Mouse (Mus musculus) hindbrain, embryonic 12.5 days (tissue): ENCODE data around the gene Tars. TPM values are rescaled to one million over a fixed set of nuclear protein-coding genes. Genes with fewer than 3 reads are reported as not detected.

Experiments
- ATAC-seq: fragments of 200-750 bp; cut with Nextera tagmentation; 2 replicates; pipeline ENCODE4 v1.8.0; 2017; ENCODE audit warnings: moderate TSS enrichment; ENCODE audit not compliant: low FRiP score
- H3K27ac ChIP-seq: fragments of 300-500 bp; sonication (generic); 2 replicates; pipeline ENCODE4 v1.5.1; 2016; ENCODE audit warnings: mild to moderate bottlenecking
- H3K27me3 ChIP-seq: fragments of 300-500 bp; sonication (generic); 2 replicates; pipeline ENCODE4 v1.6.1; 2016; ENCODE audit warnings: mild to moderate bottlenecking
- H3K36me3 ChIP-seq: fragments of 300-500 bp; sonication (generic); 2 replicates; pipeline ENCODE4 v1.6.1; 2016; ENCODE audit warnings: mild to moderate bottlenecking
- H3K4me1 ChIP-seq: fragments of 300-500 bp; sonication (generic); 2 replicates; pipeline ENCODE4 v1.6.1; 2016
- H3K4me2 ChIP-seq: fragments of 300-500 bp; sonication (generic); replicated peaks from 2 replicates; pipeline ENCODE4 v1.6.1; 2016; ENCODE audit warnings: mild to moderate bottlenecking
- H3K4me3 ChIP-seq: fragments of 300-500 bp; sonication (generic); 2 replicates; pipeline ENCODE4 v1.5.1; 2016; ENCODE audit warnings: mild to moderate bottlenecking
- H3K9ac ChIP-seq: fragments of 300-500 bp; sonication (generic); 2 replicates; pipeline ENCODE4 v1.6.1; 2016; ENCODE audit warnings: mild to moderate bottlenecking, moderate library complexity
- H3K9me3 ChIP-seq: fragments of 300-500 bp; sonication (generic); replicated peaks from 2 replicates; pipeline ENCODE4 v1.6.1; 2016; ENCODE audit warnings: mild to moderate bottlenecking
- WGBS: fragments of 180-500 bp; shearing (Covaris S2); methylation state at CpG from one replicate; pipeline ENCODE4 v1.1.7; 2016; 5-methylcytosine and 5-hydroxymethylcytosine counted together
- polyA plus RNA-seq: library from polyadenylated mRNA; unstranded; fragments of >200 nt; fragmentation: Nextera tagmentation; extraction: Ambion mirVana; gene quantifications from 2 replicates; pipeline ENCODE4 v1.2.1, GENCODE M21; 2016

Tars gene
- polyA plus RNA-seq, 1 experiment from 2014 or later = 75.8 TPM

- Histone ChIP-seq H3K9ac (no peak overlapping the region), H3K27ac (no peak overlapping the region), H3K4me3 (no peak overlapping the region), H3K36me3 (peaks cover 76% of the 10 kb centered on the region), H3K4me2 (no peak overlapping the region), H3K9me3 (no peaks in the 10 kb centered on the region), H3K27me3 (no peaks in the 10 kb centered on the region), H3K4me1 (peaks cover 5% of the 10 kb centered on the region)
- ATAC-seq = no peak
- 97% methylated on average over 16 of the region's 16 CpGs for WGBS
These were observed 6.6 kb downstream of the Tars start for GRCm38 (mm10) chr15:11392903-11393302.

GRCm38 (mm10) chr15:11383796-11384195 is 15.7 kb downstream of the Tars start:
- Histone ChIP-seq H3K27me3 (no peaks in the 10 kb centered on the region), H3K36me3 (peaks cover 52% of the 10 kb centered on the region), H3K4me3 (no peak overlapping the region), H3K4me1 (no peaks in the 10 kb centered on the region), H3K4me2 (no peak overlapping the region), H3K9ac (no peak overlapping the region), H3K9me3 (no peaks in the 10 kb centered on the region), H3K27ac (no peak overlapping the region)
- 96% methylated on average over 21 of the region's 21 CpGs for WGBS
- no peak for ATAC-seq

- no peaks in the 10 kb centered on the region for H3K27me3 ChIP-seq
These were observed 16.9 kb downstream of the Tars start for GRCm38 (mm10) chr15:11382585-11382984.

GRCm38 (mm10) chr15:11380616-11381015 is 18.8 kb downstream of the Tars start:
- Histone ChIP-seq H3K4me3 (no peak overlapping the region), H3K9ac (no peak overlapping the region), H3K36me3 (peaks cover 20% of the 10 kb centered on the region), H3K4me1 (no peaks in the 10 kb centered on the region), H3K27me3 (no peaks in the 10 kb centered on the region), H3K4me2 (no peak overlapping the region), H3K9me3 (no peaks in the 10 kb centered on the region), H3K27ac (no peak overlapping the region)
- peak; percentile 38; the same call in 1 of the 2 replicates for ATAC-seq
- 82% methylated on average over 8 of the region's 8 CpGs for WGBS

More at GRCm38 (mm10) chr15:11382585-11382984, 16.9 kb downstream of the Tars start:
- ATAC-seq = 0 out of 2 replicates have a peak, but pooled peaks have one; percentile 22
- Histone ChIP-seq H3K4me2 (no peak overlapping the region), H3K27ac (no peak overlapping the region), H3K9ac (no peak overlapping the region), H3K9me3 (no peaks in the 10 kb centered on the region), H3K4me1 (no peaks in the 10 kb centered on the region), H3K36me3 (peaks cover 40% of the 10 kb centered on the region), H3K4me3 (no peak overlapping the region)
- 86% methylated on average over 12 of the region's 12 CpGs for WGBS

- ATAC-seq = peak; percentile 73; the same call in 1 of the 2 replicates
- Histone ChIP-seq H3K27me3 (no peaks in the 10 kb centered on the region), H3K36me3 (peaks cover 15% of the 10 kb centered on the region), H3K27ac (no peak overlapping the region), H3K9ac (no peak overlapping the region), H3K4me3 (no peak overlapping the region), H3K9me3 (no peaks in the 10 kb centered on the region), H3K4me2 (no peak overlapping the region), H3K4me1 (no peaks in the 10 kb centered on the region)
- 45% methylated on average over 8 of the region's 8 CpGs for WGBS
These were observed 19.4 kb downstream of the Tars start for GRCm38 (mm10) chr15:11380087-11380530.

- 0 out of 2 replicates have a peak, but pooled peaks have one; percentile 4 for ATAC-seq
- H3K27me3 ChIP-seq = no peaks in the 10 kb centered on the region
- no peak overlapping the region for H3K27ac ChIP-seq
- H3K4me3 ChIP-seq = no peak overlapping the region
- peaks cover 9% of the 10 kb centered on the region for H3K36me3 ChIP-seq
- H3K4me2 ChIP-seq = no peak overlapping the region
- no peaks in the 10 kb centered on the region for H3K9me3 ChIP-seq
- H3K9ac ChIP-seq = no peak overlapping the region
- WGBS = 81% methylated on average over 8 of the region's 8 CpGs
- no peaks in the 10 kb centered on the region for H3K4me1 ChIP-seq
These were observed 19.9 kb downstream of the Tars start for GRCm38 (mm10) chr15:11379431-11380086.

GRCm38 (mm10) chr15:11370477-11371085 is 28.9 kb downstream of the Tars start:
- no peak overlapping the region for H3K4me2 ChIP-seq
- no peaks in the 10 kb centered on the region for H3K9me3 ChIP-seq
- no peak overlapping the region for H3K27ac ChIP-seq
- no peak for ATAC-seq
- H3K9ac ChIP-seq = no peak overlapping the region
- H3K4me3 ChIP-seq = no peak overlapping the region
- no peaks in the 10 kb centered on the region for H3K4me1 ChIP-seq
- no peaks in the 10 kb centered on the region for H3K27me3 ChIP-seq
- WGBS = 90% methylated on average over 7 of the region's 7 CpGs
- no peaks in the 10 kb centered on the region for H3K36me3 ChIP-seq

- Histone ChIP-seq H3K4me1 (no peaks in the 10 kb centered on the region), H3K4me2 (no peak overlapping the region), H3K9me3 (no peaks in the 10 kb centered on the region), H3K4me3 (no peak overlapping the region), H3K36me3 (no peaks in the 10 kb centered on the region), H3K9ac (no peak overlapping the region), H3K27me3 (no peaks in the 10 kb centered on the region), H3K27ac (no peak overlapping the region)
- no peak for ATAC-seq
- WGBS = 94% methylated on average over 3 of the region's 3 CpGs
These were observed 29.9 kb downstream of the Tars start for GRCm38 (mm10) chr15:11369572-11369971.

- no peaks in the 10 kb centered on the region for H3K9me3 ChIP-seq
- no peaks in the 10 kb centered on the region for H3K27me3 ChIP-seq
- no peak overlapping the region for H3K4me2 ChIP-seq
- no peak overlapping the region for H3K27ac ChIP-seq
- no peaks in the 10 kb centered on the region for H3K36me3 ChIP-seq
- no peak for ATAC-seq
- no peaks in the 10 kb centered on the region for H3K4me1 ChIP-seq
- H3K9ac ChIP-seq = no peak overlapping the region
- WGBS = 94% methylated on average over 1 of the region's 1 CpGs
- no peak overlapping the region for H3K4me3 ChIP-seq
These were observed 34.7 kb downstream of the Tars start for GRCm38 (mm10) chr15:11364795-11365194.

- no peak overlapping the region for H3K27ac ChIP-seq
- no peaks in the 10 kb centered on the region for H3K4me1 ChIP-seq
- H3K9me3 ChIP-seq = no peaks in the 10 kb centered on the region
- no peaks in the 10 kb centered on the region for H3K36me3 ChIP-seq
- peak; percentile 26; the same call in 1 of the 2 replicates for ATAC-seq
- 39% methylated on average over 2 of the region's 2 CpGs for WGBS
- no peaks in the 10 kb centered on the region for H3K27me3 ChIP-seq
- no peak overlapping the region for H3K4me3 ChIP-seq
- no peak overlapping the region for H3K9ac ChIP-seq
- no peak overlapping the region for H3K4me2 ChIP-seq
These were observed 35.4 kb downstream of the Tars start for GRCm38 (mm10) chr15:11364112-11364511.

GRCm38 (mm10) chr15:11361824-11362223 is 37.6 kb downstream of the Tars start:
- Histone ChIP-seq H3K27me3 (no peaks in the 10 kb centered on the region), H3K9ac (no peak overlapping the region), H3K4me1 (no peaks in the 10 kb centered on the region), H3K4me2 (no peak overlapping the region), H3K27ac (no peak overlapping the region), H3K36me3 (no peaks in the 10 kb centered on the region), H3K9me3 (no peaks in the 10 kb centered on the region), H3K4me3 (no peak overlapping the region)
- WGBS = 93% methylated on average over 5 of the region's 5 CpGs
- ATAC-seq = no peak

- Histone ChIP-seq H3K36me3 (no peaks in the 10 kb centered on the region), H3K4me3 (no peak overlapping the region)
- no peak for ATAC-seq
These were observed 38.6 kb downstream of the Tars start for GRCm38 (mm10) chr15:11360888-11361287.

GRCm38 (mm10) chr15:11357501-11357900 is 42.0 kb downstream of the Tars start:
- no peak overlapping the region for H3K4me2 ChIP-seq
- H3K4me3 ChIP-seq = no peak overlapping the region
- ATAC-seq = no peak
- no peak overlapping the region for H3K27ac ChIP-seq
- no peaks in the 10 kb centered on the region for H3K27me3 ChIP-seq
- H3K36me3 ChIP-seq = no peaks in the 10 kb centered on the region
- H3K4me1 ChIP-seq = no peaks in the 10 kb centered on the region
- no peaks in the 10 kb centered on the region for H3K9me3 ChIP-seq
- 91% methylated on average over 2 of the region's 2 CpGs for WGBS
- H3K9ac ChIP-seq = no peak overlapping the region

More at GRCm38 (mm10) chr15:11360888-11361287, 38.6 kb downstream of the Tars start:
- Histone ChIP-seq H3K9ac (no peak overlapping the region), H3K4me2 (no peak overlapping the region), H3K9me3 (no peaks in the 10 kb centered on the region), H3K27me3 (no peaks in the 10 kb centered on the region), H3K4me1 (no peaks in the 10 kb centered on the region), H3K27ac (no peak overlapping the region)
- 89% methylated on average over 1 of the region's 1 CpGs for WGBS
